Mouse (Mus musculus) A20 (cell line): ENCODE measurements at regions not wholly inside any gene's neighbourhood (a gene's known extent, or its start where the extent isn't known, plus 50 kb on each side); places are given as distances from the start of the nearest gene placed in this dataset.

ENCODE experiments used
- DNase-seq: peaks from one replicate; pipeline ENCODE4 v3.0.0-alpha.2; 2011; ENCODE audit warnings: low read depth, low spot score

DNA sequence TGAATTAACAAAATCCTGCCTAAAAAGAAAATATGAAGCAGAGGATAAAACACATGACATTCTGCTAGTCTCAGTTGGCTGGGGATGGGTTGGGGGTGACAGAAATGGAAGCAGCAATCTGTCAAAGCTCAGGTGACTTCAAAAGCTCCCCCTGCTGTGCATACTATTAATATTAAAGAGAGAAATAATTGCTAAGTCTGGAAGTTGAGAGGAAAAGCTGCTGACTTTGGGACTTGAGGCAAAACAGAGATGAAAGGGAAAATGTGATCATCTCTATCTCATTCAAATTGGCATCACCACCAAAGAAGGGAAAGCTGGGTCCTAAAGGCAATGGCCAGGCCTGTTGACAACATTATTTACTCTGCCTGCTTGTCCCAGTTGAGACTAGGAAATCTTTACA, 90.8 kb downstream of the Rpe65 start:
- no peak for DNase-seq

DNA sequence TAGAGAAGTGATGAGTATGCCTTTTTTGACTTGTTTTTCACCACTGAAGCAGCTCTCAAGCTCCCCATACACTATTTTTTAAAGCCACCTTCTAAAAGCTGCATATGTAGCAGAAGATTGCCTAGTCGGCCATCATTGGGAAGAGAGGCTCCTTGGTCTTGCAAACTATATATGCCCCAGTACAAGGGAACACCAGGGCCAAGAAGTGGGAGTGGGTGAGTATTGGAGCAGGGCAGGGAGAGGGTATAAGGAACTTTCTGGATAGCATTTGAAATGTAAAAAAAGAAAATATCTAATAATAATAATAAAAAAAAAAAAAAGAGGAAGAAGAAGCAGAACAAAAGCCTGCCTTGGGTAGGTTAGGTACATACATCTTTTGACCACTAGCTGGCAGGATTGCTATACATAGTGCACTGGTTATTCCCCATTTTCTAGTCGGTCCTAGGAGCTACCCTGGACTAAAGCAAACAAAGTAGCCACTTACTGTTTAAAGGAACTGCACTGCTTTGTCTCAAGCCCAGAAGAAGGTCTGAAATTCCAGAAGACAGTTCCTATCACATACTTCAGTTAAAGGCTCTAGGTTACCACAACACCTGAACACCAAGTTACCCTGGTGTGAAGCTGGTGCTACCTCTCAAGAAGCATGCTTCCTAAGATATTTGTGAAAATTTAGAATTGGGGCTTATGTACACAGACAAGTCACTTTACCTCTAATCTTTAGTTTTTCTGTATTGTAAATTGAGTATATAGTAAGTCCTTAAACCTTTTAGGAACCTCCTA, 114.9 kb upstream of the Wls start:
- DNase-seq: peak; percentile 64

DNA sequence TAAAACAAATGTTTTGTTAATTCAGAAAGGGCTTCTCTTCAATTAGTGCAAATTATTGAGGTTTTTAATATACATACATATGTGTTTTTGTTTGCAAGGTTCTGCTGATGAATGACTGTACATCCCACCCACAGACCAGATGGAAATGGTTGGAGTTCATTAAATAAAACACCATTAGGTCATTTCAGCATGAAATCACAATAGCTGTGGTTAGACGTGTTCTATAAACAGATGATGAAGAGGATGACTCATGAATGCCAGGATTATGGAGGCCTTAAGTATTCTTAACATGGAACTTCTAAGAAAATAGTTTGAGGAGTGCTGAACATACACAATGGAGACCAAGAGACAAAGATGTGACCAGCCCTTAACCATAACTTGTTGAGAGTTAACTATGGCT, 107.3 kb upstream of the Wls start:
- DNase-seq: no peak

DNA sequence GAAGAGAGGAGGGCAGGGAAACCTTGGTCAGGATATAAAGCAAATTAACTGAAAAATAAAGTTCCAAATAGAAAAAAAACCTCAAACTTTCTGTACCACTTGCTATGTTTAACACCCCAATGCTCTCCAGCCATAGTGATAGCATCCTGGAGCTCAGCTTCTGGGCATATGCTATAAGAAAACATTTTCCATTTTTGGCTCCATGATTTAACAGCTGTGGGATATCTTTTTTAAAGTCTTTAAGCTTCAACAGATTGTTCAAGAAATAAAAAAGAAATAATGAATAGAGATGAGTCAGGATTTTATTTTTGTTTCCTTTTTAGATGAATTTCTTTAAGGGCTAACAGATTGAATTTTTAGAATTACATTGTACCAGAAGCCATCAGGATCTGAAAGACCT, 106.3 kb upstream of the Wls start:
- DNase-seq: no peak

DNA sequence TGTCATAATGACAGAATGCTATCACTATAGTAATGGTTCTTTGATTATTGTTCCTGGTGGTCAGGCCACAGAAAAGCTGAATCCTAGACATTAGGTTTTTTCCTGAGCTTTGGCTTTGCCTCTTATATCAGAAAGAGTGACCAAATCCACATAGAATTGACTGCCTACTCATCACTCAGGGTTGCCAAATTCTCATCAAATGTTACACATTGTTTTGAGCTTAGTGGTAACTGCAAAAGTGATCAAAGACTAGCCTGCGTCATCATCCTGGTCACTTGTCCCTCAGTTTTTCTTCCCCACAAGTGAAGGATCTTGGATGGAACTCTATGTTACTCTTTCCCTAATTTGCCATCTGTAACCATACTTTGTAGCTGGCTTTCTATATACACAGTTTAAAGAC, 104.9 kb upstream of the Wls start:
- DNase-seq: no peak

DNA sequence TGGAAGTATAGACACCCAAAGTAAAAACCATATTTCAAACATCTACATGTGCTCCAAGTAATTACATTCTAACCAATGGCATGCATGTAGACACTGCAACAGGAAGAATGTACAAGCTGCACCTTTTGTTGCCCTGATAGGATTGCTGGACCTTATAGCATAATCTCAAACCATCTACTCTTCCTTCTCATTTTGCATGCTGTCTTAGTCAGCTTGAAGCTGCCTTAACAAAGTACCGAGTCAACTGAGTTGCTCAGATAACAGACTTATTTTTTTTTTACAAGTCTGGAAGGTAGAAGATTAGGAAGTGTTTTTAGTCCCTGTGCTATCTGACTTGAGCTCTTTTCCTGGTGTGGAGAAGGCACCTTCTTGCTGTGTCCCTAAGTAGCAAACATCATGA, 103.4 kb upstream of the Wls start:
- DNase-seq: no peak

DNA sequence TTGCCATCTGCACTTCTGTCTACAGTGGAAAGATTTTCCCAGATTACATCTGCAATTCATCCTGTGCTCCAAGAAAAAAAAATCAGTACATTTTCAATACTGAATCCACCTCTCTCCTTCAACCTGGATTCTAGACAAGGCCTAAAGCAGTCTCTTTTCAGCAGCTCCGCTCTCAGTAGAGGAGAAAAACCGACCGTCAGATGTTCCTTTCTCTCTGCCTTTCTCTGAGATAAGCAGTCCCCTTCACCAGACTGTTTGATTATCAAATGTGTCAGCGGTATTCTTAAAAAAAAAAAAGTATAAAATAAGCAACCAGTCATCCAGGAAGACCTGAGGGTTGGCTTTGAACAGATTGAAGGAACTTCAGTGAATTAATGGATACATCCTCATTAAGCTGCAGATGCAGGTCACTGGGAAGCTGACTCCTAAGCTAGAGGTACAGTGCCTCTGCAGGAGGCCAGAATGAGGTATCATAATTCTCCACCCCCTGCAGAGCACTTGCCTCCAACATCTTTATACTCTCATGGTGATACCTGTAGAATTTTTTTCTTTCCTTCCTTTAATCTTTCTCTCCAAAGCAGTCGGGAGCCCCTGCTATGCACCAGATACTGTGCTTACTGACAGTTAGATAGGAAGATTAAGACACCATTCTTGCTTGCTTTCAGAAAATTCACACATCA, 98.7 kb upstream of the Wls start:
- no peak for DNase-seq

DNA sequence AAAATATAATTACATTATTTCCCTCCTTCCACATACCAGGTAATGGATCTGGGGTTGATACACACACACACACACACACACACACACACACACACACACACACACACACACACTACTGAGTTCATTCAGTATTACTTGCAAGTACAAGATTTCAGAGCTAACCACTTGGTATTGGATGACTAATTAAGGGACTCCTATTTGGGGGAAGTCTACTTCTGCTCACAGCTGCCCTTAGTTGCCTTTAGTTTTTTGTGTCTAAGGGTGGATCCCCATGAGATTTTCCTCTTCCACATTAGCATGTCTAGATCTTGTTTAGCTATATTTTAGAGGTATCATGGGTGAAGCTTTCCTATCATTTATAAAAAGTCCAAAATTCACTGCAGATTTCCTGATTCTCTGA, 97.7 kb upstream of the Wls start:
- DNase-seq: peak; percentile 48

DNA sequence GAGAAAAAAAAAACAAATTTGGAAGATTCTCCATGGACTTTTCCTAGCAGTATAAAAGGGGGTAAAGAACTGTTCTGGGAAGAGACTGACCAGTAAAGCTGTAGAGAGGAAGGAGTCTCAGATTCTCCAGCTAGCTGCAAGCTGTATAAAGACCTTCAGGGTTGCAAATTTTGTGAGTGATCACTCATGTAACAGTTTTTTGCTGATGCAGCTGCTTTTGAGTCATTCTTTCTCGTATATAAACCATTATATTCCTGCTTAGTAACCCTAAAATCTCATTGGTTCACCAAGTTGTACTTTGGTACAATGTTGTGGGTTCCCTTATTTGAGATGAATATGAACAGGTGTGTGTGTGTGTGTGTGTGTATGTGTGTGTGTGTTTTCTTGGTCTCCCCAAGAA, 79.7 kb upstream of the Wls start:
- peak; percentile 5 for DNase-seq

DNA sequence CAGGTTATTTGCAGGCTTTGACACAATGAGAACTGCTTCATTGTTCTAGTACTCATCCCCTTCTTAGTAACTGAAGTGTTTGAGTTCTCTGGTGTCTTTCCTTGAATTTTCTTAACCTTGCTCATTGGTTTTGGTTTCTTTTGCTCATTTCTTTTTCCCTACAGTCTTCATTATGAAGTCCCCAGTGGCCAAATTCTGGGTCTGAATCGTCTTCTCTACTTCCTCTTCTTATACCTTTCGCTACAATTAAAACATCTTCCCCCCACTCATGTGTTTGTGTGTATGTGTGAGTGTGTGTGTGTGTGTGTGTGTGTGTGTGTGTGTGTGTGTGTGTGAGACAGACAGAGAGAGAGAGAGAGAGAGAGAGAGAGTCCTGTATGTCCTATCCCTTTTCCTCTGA, 79.2 kb upstream of the Wls start:
- peak; percentile 36 for DNase-seq

DNA sequence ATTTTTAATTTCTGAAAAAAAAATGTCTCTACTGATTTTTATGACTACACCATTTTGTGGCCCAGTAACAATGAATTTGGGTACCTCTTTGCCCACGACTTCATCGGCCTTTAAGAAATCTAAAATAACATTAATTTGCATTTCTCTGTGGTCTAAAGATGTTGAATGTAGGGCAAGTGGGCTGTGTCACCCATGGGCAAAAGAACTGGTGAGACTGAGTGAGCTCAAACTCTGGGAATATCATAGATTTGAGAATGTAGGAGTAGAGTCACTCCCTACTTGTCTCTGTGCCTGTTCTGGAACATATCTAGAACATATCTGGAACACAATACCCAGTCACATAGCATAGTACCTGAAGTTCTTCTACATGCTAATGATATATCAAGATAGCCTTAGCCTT, 78.5 kb upstream of the Wls start:
- no peak for DNase-seq

DNA sequence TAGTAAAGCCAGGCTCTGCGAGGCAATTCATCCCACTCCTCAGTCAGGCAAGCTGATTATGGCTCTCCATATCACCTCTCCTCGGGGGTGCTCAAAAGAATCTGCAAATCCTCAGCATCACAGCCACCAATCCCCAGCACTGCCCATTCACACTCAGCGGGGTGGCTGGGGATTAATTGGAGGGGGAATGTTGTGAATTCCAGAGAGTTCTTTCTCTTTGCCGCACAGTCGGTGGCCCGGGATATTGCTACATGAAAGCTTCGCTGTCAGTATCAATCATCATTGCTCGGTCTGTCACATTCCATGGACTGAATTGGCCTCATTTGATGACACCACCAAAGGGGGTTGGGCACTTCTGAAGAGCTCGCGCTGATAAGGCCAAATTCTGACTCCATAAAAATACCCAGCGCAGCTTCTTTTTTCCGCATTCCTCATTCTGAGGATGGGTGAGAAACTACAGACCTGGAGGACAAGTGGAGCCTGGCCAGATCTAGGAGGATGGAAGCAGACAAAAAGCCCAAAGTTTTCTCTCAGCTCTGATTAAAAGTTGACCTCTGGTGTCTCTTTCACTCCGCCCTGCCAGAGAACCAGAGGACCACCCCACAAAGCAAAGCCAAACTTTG, 57.1 kb upstream of the Wls start:
- DNase-seq: no peak

DNA sequence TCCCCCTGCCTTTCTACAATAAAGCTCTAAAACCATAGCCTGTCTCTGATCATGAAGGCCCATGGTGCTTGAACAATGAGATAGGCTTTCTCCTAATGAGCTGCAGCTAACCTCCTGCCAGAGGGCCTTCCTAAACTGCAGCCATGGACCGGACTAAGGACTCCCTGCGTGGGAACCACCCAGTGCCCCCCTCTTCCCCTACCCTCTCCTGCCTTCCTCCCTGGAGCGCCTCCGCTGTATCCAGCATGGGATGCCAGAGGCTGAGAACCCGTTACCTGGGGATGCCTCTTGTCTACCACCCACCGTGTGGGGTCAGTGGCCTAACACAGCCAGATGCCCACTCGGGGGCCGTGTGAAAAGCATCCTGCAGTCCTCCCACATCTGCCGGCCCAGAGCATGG, 51.7 kb upstream of the Wls start:
- DNase-seq: no peak
